Mouse (Mus musculus) spleen, postnatal 10 days (tissue): Measurements from ENCODE around the gene Cdk7.

Source experiments
- DNase-seq, 2 experiments: peaks; one replicate each; pipeline ENCODE4 v3.0.0; 2021 to 2022; ENCODE audit warnings: low spot score in 2 of 2

Cdk7 gene

DNA sequence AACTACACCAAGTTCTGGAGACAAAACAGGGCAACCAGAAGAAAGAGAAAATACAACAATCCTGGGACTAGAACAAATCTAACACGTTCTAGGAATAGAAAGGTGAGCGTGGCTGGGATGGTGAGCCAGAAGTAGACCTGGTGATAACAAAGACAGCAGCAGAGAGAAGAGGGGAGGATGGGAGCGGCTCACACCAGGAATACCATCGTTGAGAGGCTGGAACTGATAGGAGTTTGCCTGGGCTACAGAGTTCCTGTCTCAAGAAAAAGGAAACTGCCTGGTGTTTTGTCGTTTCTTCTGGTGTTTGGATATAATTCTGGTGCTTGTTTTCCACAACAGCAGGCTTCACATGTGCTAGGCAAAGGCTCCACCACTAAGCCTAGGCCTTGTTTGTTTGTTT is 2.7 kb downstream of the Cdk7 start:
- DNase-seq, result no peak

DNA sequence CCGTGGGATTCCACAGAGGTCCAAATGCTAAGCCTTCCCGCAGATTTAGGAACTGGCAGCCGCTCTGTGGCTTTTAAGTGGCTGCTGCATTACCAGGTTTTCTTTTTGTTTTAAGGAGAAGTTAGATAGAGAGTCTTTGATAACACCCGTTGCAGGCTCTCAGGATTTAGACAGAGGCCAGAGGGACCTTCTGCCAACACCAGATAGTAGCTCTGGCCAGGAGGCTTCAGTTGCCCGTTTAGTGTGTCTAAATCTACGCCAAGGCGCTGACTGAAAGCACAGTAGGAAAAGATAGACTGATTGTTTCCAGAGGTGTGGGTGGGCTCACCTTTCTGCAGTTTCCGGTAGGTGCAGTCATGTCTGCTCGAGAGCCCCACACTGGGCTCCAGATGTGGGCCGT is 5.5 kb downstream of the Cdk7 start:
- DNase-seq, result no peak

DNA sequence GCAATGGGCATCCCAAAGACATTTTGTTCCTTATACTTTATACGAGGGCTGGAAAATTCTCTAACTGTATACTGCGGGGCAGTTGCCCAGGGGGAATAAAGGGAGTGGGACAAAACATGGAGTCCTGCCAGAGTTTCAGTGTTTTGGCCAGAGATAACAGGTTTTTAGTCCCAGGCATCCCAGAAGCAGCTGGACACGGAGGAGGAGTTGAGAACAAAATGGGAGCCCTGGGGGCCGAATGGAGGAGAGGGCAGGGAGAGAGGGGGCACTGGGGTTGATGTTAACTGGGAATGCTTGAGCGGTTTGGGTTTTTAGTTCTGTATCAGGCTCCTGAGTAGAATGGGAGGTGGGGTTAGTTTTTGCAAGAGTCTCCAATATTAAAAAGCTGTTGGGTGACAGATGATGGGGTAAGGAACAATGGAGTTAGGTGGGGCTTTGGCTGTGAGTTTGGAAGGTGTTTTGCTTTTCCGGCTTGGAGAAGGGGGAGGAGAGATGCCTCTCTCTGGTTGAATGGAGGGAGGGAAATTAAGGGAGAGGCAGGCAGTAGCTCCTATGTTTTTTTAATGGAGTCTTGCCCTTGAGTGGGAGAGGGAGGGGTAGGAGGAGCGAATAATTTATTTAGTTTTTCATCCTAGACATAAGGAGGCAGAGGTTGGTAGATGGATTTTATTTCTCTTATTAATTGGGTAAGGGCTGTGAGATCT is 6.5 kb downstream of the Cdk7 start:
- DNase-seq, result no peak

DNA sequence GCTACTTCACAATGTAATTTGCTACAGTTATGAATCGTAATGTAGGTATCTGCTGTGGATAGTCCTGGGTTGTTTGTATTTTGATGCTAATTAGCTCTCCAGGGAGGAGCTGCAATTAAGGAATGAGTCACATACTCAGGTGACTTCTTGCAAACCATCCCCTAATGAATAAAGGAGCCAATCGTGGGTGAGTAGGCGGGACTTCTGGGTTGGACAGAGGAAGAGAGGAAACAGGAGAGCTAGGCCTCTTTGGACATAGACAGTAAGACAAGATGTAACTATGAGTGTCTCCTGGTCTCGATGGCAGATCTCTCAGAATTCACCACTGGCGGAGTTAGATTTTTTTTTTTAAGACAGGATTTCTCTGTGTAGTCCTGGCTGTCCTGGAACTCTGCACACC is 9.1 kb downstream of the Cdk7 start:
- DNase-seq, result no peak

DNA sequence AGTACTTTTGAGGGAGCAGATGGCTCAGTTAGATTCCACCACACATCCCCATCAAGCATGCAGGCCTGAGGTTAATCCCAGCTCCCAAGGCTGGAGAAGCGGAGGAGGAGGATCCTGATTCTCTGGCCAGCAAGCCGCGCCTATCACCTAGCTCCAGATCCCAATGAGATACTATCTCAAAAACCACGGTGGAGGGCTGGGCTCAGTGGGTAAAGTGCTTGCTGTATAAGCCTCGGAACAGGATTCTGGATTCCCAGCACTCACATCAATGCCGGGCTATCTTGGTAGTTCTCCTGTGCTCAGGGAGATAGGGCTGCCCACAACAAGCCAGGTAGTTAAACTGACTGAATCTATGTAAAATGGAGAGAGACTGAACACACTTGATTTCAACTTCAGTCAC is 15.3 kb downstream of the Cdk7 start:
- no peak for DNase-seq

DNA sequence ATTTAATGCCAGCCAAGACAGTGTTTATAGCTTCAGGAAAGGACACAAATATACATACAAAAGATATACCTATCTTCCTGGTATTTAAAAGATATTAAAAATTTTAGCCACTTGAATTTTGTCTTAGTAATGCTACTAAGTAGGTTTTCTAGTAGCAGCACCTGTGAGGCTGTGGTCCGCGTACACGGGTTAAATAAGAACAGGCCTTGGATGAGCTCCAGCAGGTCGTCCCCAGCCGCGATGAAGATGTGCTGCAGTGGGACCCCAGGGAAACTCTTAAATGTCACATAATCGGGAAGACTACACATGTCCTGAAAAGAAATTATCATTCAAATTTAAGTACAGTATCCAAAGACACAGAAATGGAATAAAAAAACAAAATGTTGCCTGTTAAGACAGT is 24.5 kb downstream of the Cdk7 start:
- no peak for DNase-seq

DNA sequence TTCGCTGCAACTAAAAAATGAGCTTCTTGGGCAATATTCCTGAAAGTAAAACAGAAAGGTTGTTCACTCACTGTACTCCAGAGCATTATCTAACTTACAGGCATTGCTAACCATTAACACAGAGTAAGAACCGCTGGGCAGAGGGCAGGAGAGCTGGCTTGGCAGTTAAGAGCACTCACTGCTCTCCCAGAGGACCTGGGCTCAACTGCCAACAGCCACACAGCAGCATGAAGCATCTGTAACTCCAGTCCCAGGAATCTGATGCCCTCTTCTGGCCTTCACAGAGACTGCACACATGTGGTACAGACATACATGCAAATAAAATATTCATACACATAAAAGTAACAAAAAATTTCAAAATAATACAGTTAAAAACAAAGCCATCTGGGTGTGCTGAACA is 27.3 kb downstream of the Cdk7 start:
- no peak for DNase-seq

DNA sequence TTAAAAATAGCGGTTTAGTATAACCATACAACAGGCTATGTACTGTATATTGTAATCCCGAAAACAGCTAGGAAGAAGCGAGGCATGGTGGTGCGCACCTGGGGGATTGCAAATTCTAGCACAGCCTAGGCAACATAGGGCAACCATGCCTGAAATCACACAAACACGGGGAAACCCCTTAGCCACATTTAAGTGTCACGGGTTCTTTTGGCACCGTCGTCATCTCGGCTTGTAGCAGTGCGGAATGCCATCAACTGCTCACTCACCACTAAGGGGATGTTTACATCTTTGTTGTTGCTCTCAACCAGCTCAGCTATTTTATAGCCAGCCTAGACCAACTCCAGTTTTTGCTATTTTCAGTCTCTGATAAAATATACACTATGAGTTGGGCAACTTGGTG is 31.9 kb downstream of the Cdk7 start:
- no peak for DNase-seq

DNA sequence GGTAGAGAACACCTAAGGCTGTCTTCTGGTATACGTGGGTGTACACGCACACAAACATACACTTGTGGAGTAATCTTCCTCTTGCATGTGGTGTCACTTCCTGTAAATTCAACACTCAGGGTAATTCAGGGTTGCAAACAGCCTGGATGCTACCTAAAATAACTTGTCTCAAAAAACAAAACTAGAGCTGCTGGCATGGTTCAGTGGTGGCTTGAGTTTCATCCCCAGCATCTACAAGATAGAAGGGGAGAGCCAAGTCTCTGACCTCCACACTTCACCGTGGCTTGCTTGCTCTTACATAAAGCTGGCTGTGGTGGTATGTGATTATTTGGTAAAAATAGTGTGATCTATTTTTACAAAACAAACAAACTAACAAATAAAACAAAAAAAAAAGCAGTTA is 33.2 kb downstream of the Cdk7 start:
- DNase-seq, result no peak

DNA sequence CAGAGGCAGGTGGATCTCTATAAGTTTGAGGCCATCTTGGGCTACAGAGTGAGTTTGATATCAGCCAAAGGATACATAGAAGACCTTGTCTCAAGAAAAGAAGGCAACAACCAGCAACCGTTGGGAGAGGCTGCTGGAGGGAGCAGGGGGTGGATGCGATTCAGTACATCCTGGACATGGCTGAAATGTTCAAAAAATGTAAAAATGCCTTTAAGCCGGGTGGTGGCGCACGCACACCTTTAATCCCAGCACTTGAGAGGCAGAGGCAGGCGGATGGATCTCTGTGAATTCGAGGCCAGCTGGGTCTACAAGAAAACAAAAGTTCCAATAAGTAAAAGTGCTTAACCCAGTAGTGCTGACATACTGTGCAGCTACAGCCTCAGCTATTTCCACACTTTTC is 43.2 kb downstream of the Cdk7 start:
- DNase-seq, result no peak

DNA sequence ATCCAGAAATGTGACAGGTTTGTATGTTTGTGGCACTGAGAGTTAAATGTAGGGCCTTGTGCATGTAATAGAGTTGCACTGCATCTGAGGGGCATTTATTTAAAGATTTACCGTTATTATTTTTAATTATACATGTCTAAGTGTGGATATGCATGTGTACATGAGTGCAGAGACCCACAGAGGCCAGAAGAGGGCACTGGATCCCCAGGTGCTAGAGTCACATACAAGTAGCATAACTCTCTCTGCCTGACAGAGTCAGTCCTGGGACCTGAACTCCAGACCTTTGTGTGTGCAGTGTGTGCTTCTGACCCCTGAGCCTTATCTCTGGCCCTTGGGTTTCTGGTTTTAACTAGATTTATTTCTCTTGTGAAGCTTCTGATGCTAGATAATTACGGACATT is 46.4 kb downstream of the Cdk7 start:
- no peak for DNase-seq

DNA sequence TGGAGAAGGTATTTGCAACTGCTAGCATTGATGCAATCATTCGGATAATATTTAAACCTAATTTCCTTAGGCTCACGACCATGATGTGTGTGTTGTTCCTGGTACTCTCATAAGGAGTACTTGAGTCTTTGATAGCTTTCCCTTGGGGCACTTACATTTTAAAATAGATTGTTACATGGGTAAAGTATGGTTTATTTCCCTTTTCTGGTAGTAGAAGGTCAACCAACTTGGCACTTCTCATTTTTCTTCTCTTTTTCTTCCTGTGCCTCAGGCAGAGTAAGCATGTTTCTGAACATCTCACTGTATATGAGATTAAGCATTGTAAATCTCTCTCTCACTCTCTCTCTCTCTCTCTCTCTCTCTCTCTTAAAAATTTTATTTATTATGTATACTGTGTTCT is 47.9 kb downstream of the Cdk7 start:
- DNase-seq, result no peak

DNA sequence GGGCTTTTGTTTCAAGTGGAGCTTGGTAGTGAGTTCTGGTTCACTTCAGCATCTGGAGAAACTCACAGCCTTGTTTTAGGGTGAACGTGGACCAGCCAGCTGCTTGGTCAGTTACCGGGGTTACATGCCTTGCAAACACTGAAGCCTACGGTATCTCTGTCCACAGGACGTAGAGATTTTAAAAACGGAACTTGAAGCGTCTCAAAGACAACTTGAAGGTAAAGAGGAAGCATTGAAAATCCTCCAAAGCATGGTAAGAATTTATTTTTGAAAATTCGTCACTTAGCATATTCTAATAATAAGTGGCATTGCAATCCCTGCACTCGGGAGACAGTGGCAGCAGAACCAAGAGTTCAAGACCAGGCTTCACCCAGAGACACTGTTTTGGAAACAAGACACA is 49.1 kb downstream of the Cdk7 start:
- DNase-seq, result no peak

DNA sequence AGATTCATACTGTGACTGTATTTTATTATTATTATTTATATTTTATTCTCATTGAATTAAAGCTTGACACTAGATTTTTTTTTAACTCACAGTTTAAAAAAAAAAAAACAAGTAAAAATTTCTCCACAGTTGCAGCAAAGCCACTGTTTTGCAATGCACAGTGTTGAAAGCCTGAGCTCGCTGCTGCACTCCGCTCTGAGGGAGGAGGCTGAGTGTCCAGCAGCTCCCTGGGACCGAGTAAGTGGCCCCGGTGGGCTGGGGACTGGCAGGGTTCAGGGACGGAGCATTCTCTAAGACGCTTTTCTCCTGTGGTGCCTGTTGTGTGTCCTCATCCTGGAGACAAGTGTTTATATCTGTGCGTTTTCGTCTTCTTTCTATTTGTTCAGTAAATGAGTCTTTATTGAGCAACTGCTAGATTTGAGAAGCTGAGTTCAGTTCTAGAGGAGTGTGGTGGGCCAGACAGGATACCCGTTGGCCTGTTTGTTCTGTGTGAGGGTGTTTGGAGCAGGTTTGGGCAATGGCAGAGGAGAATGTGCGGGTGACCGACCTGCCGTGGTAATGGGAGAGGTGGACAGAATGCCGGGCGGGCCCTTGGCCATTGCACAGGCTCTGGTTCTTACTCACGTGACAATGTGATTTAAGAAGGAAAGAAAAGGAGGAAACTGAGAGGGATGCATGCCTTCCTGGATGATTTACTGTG is 54.7 kb downstream of the Cdk7 start:
- peak in 1 of 2 experiments; percentile 26 for DNase-seq

DNA sequence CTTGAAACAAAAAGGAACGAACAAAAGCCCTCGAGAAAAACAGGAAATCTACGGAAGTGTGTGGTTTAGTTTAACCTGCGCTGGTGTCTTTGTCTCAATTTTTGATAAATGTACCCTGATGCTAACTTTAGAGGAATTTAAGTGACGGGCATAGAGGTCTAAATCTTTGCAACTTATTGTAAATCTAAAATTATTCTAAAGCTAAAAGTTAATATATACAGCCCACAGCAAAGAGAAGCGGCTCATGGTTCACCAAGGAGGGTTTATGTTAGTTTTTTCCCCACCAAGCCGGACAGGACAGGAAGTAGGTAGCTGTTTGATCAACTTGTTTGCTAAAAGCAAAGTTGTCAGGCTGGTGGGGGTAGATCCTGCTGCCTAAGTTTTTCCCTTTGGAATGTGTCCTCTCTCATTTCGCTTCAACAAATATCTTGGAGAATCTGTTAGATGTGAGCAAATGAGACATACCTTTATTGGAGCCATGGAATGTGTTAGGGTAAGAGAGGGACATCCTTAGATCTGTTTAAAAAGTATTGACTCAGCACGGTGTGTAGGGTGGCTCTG is 60.5 kb downstream of the Cdk7 start:
- no peak for DNase-seq

DNA sequence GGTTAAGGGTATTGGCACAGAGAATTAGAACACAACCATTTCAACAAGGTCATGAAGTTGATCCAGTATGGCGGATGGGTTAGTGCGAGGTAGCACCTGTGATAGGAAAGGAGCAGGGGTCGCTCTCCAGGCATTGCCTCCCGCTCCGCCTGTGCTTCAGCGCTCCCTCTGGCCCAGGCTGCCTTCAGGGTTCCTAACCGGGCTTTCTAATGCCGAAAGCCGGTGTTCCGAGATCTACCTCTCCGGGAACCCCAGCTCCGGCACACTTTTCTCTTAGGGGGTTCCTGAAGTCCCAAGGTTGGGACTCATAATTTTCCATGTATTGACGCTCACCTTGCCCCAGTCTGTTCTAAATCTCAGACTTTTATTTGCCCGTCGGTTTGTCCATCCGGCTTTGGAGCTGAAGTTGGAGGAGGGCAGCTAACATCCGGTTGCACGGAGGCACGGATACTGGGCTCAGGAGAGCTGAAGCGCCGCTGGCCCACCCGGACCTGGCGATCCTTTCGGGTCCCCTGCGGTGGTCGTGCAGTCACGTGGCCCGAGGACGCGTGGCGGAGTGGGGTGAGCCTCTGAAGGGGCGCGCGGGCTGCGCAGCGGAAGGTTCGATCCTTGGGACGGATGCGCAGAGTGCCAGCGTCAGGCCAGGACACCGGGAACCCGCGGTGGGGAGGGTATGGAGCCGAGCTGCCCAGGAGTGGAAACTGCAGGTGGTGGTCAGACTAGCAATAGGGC is 61.3 kb downstream of the Cdk7 start, which contains the start of gene Ccdc125:
Ccdc125 (plus strand) TSS at position 427 of the 732 bp plus-strand sequence.
- peak; percentile 26 to 44 for DNase-seq

DNA sequence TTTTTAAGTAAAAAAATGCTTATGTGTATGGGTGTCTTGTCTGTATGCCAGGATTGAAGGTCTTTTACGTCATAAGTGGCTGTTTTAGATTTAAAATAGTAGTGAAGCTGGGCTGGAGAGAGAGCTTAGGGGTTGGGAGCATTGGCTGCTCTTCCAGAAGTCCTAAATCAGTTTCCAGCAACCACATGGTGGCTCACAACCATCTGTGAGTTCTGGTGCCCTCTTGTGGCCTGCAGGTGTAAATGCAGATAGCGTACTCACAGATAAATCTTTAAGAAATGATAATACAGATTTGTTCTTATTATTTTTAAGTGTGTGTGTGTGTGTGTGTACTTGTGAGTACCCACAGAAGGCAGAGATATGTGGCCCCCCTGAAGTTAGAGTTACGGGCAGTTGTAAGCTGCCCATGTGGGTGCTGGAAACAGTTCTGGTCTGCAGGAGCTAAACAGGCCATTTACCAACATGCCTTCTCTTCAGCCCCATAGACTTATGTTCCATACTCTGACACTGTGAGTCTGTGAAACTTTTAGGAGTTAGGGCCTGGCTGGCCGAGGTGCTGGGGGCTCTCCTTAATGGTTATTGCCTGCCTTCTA is 70.8 kb downstream of the Cdk7 start:
- DNase-seq, result peak; percentile 43 to 76

DNA sequence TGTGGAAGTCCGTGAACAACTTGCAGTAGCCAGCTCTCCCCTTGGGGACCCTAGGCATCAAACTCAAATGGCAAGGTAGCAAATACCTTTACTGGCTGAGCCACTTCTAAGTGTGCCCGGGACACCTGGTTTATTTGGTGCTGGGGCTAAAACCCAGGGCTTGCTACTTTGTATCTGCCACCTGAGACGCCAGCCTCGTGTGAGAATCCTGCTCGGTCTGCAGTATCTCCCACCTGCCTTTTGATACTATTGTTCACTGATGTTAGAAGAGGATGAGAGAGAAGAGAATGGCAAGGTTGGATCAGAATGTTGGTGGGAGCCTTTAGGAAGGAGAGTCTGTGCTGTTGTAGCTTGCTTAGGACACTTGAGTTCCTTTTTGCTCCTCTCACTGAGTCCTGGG is 72.6 kb downstream of the Cdk7 start:
- no peak for DNase-seq
